Mouse (Mus musculus) granulocyte monocyte progenitor cell, adult 5-6 weeks (primary cell): ENCODE measurements around the gene Duoxa1. TPM values are rescaled to one million over a fixed set of nuclear protein-coding genes. Genes with fewer than 3 reads are reported as not detected.
A peak's percentile ranks its signal among the peaks of the same experiment; 100 is the strongest.
"Not testable (repeated sequence)": the region's sequence is repeated elsewhere in the genome, so short reads cannot be mapped to it uniquely, and the experiment has no call there.

ENCODE experiments used
- ATAC-seq: replicated peaks from 2 replicates; pipeline ENCODE4 v1.8.0; 2016; ENCODE audit warnings: mild to moderate bottlenecking, moderate TSS enrichment, inconsistent platforms; ENCODE audit not compliant: poor library complexity, severe bottlenecking
- total RNA-seq, 2 experiments: library from RNA; stranded (forward) in 1 of 2; stranded (reverse) in 1 of 2; fragments of 200-712, 200-1000 nt in 1 of 2; fragments of >200 nt in 1 of 2; fragmentation: Nextera tagmentation in 1 of 2; gene quantifications; 2 replicates each; pipeline ENCODE4 v1.2.3; 2014 to 2017

The Duoxa1 gene
- total RNA-seq (2014; fragmentation: Nextera tagmentation) (not detected in 2 replicates), total RNA-seq (2017) (0.10 TPM in 1 of 2 replicates, not detected in the other)

- peak; percentile 33 for ATAC-seq
Measured at GRCm38 (mm10) chr2:122313536-122313935, at the start of gene Duoxa1. TSS of gene Duoxa1 (minus strand) at chr2:122313730.

GRCm38 (mm10) chr2:122362622-122363523, 49.3 kb upstream of the Duoxa1 start:
- no peak for ATAC-seq

- no peak for ATAC-seq
Measured at GRCm38 (mm10) chr2:122361868-122362621, 48.5 kb upstream of the Duoxa1 start.

- ATAC-seq = peak; percentile 26
Measured at GRCm38 (mm10) chr2:122361181-122361580, 47.7 kb upstream of the Duoxa1 start.

GRCm38 (mm10) chr2:122360310-122360709, 46.8 kb upstream of the Duoxa1 start:
- no peak for ATAC-seq

- no peak for ATAC-seq
Measured at GRCm38 (mm10) chr2:122356187-122356586, 42.7 kb upstream of the Duoxa1 start.

GRCm38 (mm10) chr2:122355389-122355788, 41.9 kb upstream of the Duoxa1 start:
- no peak for ATAC-seq

- ATAC-seq = no peak
Measured at GRCm38 (mm10) chr2:122354191-122354929, 40.8 kb upstream of the Duoxa1 start.

GRCm38 (mm10) chr2:122353765-122354164, 40.2 kb upstream of the Duoxa1 start:
- no peak for ATAC-seq

GRCm38 (mm10) chr2:122352992-122353391, 39.5 kb upstream of the Duoxa1 start:
- ATAC-seq = no peak

GRCm38 (mm10) chr2:122351931-122352329, 38.4 kb upstream of the Duoxa1 start:
- no peak for ATAC-seq

GRCm38 (mm10) chr2:122351156-122351930, 37.8 kb upstream of the Duoxa1 start:
- no peak for ATAC-seq

GRCm38 (mm10) chr2:122349136-122349785, 35.7 kb upstream of the Duoxa1 start:
- peak; percentile 5 for ATAC-seq

GRCm38 (mm10) chr2:122348531-122349131, 35.1 kb upstream of the Duoxa1 start:
- ATAC-seq = peak; percentile 90

GRCm38 (mm10) chr2:122347257-122347656, 33.7 kb upstream of the Duoxa1 start:
- no peak for ATAC-seq

GRCm38 (mm10) chr2:122346164-122346563, 32.6 kb upstream of the Duoxa1 start:
- not testable (repeated sequence) for ATAC-seq

- no peak for ATAC-seq
Measured at GRCm38 (mm10) chr2:122345106-122345893, 31.8 kb upstream of the Duoxa1 start.

GRCm38 (mm10) chr2:122337291-122337690, 23.8 kb upstream of the Duoxa1 start:
- no peak for ATAC-seq
